Mouse (Mus musculus): ENCODE results near the gene Hoxb6.

Hoxb6 gene

DNA sequence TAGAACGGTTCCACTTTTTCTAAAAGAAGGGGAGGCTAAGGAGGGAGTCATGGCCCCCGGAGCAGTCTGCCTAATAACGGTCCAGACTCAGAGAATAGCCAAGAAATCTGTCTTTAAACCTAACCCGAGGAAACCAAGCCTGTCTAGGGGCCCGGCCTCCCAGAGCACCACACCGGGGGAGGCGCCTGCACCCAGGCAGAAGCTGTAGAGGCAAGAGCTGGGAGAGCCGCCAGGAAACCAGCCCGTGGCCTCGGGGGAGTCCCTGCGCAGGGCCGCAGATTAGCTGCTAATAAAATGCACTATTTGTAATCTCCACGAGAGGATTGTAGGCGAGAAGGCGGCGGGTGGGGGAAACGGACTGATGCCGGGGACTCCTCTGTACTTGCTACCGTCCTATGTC lies 22.4 kb upstream of the Hoxb6 start:
- DNase-seq (ENCODE audit: low spot score) = no peak

GRCm38 (mm10) chr11:96270996-96271540 lies 21.2 kb upstream of the Hoxb6 start, which contains the start of gene Hoxb9:
Gene Hoxb9, plus strand, starts transcription at chr11:96271457.
- DNase-seq (ENCODE audit: low spot score) = no peak

- no peak for DNase-seq (ENCODE audit: low spot score)
Observed at GRCm38 (mm10) chr11:96271541-96272011, 20.7 kb upstream of the Hoxb6 start.

- no peak for DNase-seq (ENCODE audit: low spot score)
Observed at GRCm38 (mm10) chr11:96272024-96272921, 20.0 kb upstream of the Hoxb6 start.

DNA sequence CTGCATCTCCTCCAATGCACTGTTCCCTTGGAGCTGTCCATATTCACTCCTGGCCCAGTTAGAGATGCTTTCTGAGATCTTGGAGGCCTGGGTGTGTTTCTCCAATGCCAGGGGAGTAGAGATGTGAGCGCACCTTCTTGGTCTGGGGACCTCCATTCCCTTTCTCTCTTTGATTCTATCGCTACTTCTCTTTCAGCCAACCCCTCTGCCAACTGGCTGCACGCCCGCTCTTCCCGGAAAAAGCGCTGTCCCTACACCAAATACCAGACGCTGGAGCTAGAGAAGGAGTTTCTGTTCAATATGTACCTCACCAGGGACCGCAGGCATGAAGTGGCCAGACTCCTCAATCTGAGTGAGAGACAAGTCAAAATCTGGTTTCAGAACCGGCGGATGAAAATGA lies 17.8 kb upstream of the Hoxb6 start:
- DNase-seq (ENCODE audit: low spot score) = no peak

DNA sequence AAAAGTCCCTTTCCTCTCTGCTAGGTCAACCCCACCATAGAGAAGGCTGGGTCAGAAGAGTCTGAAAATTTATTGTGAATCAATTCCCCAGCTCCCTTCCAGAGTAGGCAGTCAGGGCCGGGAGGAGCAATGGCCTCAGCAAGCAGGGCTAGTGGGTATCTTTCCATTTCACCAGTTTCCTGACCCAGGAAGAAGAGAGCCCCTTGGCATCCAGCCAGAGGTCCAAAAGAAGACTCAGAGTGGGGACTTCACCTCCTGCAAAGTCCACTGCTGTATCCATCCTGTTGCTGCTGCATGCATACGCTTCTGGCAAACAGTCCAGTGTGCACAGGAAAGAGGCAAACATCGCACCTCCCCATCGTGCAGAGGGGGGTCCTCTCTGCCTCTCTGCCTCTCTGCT lies 16.4 kb upstream of the Hoxb6 start:
- no peak for DNase-seq (ENCODE audit: low spot score)

- no peak for DNase-seq (ENCODE audit: low spot score)
Observed at GRCm38 (mm10) chr11:96277151-96278044, 14.9 kb upstream of the Hoxb6 start.

DNA sequence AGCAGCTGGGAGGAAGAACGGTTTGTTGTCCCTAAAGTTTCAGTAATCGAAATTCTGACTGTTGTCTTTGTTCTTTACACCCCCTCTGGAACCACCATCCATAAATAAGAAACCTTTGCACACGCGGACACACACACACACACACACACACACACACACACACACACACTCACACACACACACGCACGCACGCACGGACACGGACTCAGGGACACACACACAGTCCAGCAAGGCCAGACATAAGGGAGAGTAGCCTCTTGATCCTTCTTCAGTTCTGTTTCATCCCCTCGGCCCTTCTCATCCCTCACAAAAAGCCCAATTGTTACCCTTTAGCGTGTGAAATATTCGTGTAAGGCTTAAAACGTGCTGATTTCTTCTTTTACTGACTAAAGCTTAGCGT lies 14.0 kb upstream of the Hoxb6 start:
- DNase-seq (ENCODE audit: low spot score) = no peak

GRCm38 (mm10) chr11:96278773-96279172 lies 13.5 kb upstream of the Hoxb6 start:
- DNase-seq (ENCODE audit: low spot score) = no peak

GRCm38 (mm10) chr11:96279421-96280233 lies 12.6 kb upstream of the Hoxb6 start:
- no peak for DNase-seq (ENCODE audit: low spot score)

DNA sequence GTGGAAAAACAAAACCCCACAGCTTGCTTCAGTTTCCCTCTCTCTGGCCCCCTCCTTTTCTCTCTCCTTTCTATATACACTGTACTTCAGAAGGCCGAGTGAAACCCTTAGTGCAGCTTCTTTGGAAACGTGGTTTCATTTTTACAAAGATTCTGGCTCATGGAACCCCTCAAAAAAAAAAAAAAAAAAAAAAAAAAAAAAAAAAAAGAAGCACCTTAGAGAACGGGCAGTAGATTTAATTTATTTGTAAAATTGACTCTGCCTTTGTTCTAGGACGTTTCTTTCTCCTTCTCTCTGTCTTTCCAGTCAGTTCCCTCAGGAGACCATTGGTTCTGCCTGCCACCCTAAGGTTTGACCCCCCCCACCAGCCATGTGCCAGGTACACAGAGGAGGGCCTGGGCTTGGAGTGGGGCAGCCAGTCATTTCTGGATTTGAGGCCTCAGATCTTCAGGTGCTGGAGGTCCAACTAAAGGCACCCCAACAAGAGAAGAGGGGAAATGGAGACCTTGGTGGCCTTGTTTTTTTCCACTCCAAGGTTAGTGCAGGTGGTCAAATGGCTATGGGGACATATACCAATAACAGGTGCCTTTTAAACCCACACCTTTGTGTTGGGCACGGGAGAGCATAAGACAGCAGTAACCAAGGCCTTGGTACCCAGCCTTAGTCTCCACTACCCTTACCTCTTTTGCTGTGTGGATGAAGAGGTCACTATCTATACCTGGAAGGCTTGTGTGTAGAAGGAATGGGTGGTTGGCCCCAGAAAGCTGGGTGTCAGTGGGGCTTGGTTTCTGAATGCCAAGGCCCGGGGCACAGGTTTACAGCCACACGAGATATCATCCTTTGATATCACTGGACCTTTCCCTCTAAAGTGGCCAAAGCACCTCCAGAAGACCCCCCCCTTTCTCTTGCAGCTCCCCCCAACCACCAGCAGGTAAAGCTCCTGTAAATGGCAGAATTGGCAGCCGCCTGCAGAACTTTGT lies 11.6 kb upstream of the Hoxb6 start:
- no peak for DNase-seq (ENCODE audit: low spot score)

GRCm38 (mm10) chr11:96281396-96281795 lies 10.9 kb upstream of the Hoxb6 start:
- DNase-seq (ENCODE audit: low spot score) = no peak

GRCm38 (mm10) chr11:96281855-96282570 lies 10.3 kb upstream of the Hoxb6 start, which contains the start of gene Hoxb8:
Gene Hoxb8, plus strand, starts transcription at chr11:96281905.
- no peak for DNase-seq (ENCODE audit: low spot score)

DNA sequence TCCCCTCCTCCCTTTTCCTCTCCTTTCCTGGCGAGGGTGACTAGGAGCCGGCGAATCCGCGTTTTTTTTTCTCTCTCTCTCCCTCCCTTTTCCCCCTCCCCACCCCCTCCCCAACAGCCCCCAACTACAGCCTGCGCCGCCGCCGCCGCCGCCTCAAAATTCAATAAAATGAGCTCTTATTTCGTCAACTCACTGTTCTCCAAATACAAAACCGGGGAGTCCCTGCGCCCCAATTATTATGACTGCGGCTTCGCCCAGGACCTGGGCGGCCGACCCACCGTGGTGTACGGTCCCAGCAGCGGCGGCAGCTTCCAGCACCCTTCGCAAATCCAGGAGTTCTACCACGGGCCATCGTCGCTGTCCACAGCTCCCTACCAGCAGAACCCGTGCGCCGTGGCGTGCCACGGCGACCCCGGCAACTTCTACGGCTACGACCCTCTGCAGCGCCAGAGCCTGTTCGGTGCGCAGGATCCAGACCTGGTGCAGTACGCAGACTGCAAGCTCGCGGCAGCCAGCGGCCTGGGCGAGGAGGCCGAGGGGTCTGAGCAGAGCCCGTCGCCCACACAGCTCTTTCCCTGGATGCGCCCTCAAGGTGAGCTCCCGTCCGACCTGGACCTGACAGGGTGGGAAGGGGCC lies 9.4 kb upstream of the Hoxb6 start:
- DNase-seq (ENCODE audit: low spot score) = no peak

DNA sequence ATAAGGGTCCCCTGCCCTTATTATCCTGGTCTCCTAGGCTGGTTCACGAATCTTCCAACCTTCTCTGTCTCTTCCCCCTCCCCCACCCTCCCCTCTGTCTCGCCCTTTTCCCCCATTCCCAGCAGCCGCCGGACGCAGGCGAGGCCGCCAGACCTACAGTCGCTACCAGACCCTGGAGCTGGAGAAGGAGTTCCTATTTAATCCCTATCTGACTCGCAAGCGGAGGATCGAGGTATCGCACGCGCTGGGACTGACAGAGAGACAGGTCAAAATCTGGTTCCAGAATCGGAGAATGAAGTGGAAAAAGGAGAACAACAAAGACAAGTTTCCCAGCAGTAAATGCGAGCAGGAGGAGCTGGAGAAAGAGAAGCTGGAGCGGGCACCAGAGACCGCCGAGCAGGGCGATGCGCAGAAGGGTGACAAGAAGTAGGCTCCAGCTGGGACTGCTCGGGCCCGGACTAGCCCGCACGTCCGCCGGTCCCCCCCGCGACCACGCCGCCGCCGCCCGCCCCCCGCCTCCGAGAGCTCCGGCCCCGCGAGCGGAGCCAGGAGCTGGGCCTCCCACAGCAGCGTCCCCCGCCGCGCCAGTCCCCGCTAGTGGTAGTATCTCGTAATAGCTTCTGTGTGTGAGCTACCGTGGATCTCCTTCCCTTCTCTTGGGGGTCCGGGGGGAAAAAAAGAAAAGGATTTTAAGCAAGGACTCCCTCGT lies 8.1 kb upstream of the Hoxb6 start:
- DNase-seq (ENCODE audit: low spot score) = no peak

GRCm38 (mm10) chr11:96284774-96285734 lies 7.2 kb upstream of the Hoxb6 start:
- no peak for DNase-seq (ENCODE audit: low spot score)
